Mouse (Mus musculus): Measurements from ENCODE around the gene Chac2. TPM values are rescaled to one million over a fixed set of nuclear protein-coding genes. Genes with fewer than 3 reads are reported as not detected.

The Chac2 gene
- total and polyA plus RNA-seq, 3 experiments = 5.8 to 25.9 (median 25.7) TPM

- H3K9ac ChIP-seq (ENCODE audit: low read depth, low read length) = peak overlapping the region; percentile 97
- peaks cover 9% of the 10 kb centered on the region for H3K36me3 ChIP-seq (ENCODE audit: control insufficient read depth, insufficient read depth, low read length)
- under 1% methylated on average over 31 of the region's 32 CpGs for WGBS
- DNase-seq = peak; percentile 63 to 65
- H3K4me1 ChIP-seq (ENCODE audit: control insufficient read depth, insufficient read depth, low read length) = peaks cover 2% of the 10 kb centered on the region; the same call in 1 of the 2 replicates
- H3K27ac ChIP-seq = peak overlapping the region; percentile 89
- intact Hi-C loops (cut with DNase I) = loop anchor here (2.0 to 10.0 kb wide), 3 partner anchors 33 to 921 kb away; partner anchors contain the start of genes Chac2 and Cpeb4
- no peaks in the 10 kb centered on the region for H3K79me2 ChIP-seq (replicated peaks; ENCODE audit: control insufficient read depth, insufficient read depth, low read length)
- no peak for TF ChIP-seq CTCF (IDR thresholded peaks at IDR 0.05)
- no peak for TF ChIP-seq POLR2A (IDR thresholded peaks at IDR 0.05; ENCODE audit: insufficient read depth, low read depth, low read length)
- no peak for TF ChIP-seq EP300 (IDR thresholded peaks at IDR 0.05; ENCODE audit: insufficient read depth, low read depth, low read length)
- no peaks in the 10 kb centered on the region for H3K27me3 ChIP-seq (ENCODE audit: control insufficient read depth, insufficient read depth, low read length)
- H3K4me3 ChIP-seq = peak overlapping the region; percentile 90
These were observed 32.5 kb downstream of the Chac2 start for GRCm38 (mm10) chr11:30953469-30954154.

GRCm38 (mm10) chr11:30952829-30953228, 33.3 kb downstream of the Chac2 start:
- Histone ChIP-seq H3K9ac (ENCODE audit: low read depth, low read length) (no peak overlapping the region), H3K27me3 (ENCODE audit: control insufficient read depth, insufficient read depth, low read length) (no peaks in the 10 kb centered on the region), H3K4me1 (ENCODE audit: control insufficient read depth, insufficient read depth, low read length) (peaks cover 2% of the 10 kb centered on the region; the same call in 1 of the 2 replicates), H3K4me3 (0 out of 2 replicates have a peak overlapping the region, but pooled peaks have one; percentile 90), H3K79me2 (replicated peaks; ENCODE audit: control insufficient read depth, insufficient read depth, low read length) (no peaks in the 10 kb centered on the region), H3K27ac (no peak overlapping the region), H3K36me3 (ENCODE audit: control insufficient read depth, insufficient read depth, low read length) (peaks cover 9% of the 10 kb centered on the region)
- TF ChIP-seq POLR2A (IDR thresholded peaks at IDR 0.05; ENCODE audit: insufficient read depth, low read depth, low read length) = no peak
- no peak for TF ChIP-seq EP300 (IDR thresholded peaks at IDR 0.05; ENCODE audit: insufficient read depth, low read depth, low read length)
- TF ChIP-seq CTCF (IDR thresholded peaks at IDR 0.05) = no peak
- intact Hi-C loops (cut with DNase I) = loop anchor here (5.0 to 10.0 kb wide), 2 partner anchors 684 to 922 kb away; partner anchors contain the start of gene Cpeb4
- 63% methylated on average over 5 of the region's 5 CpGs for WGBS
- no peak for DNase-seq

- Histone ChIP-seq H3K27me3 (ENCODE audit: control insufficient read depth, insufficient read depth, low read length) (no peaks in the 10 kb centered on the region), H3K36me3 (ENCODE audit: control insufficient read depth, insufficient read depth, low read length) (peaks cover 8% of the 10 kb centered on the region), H3K27ac (no peak overlapping the region), H3K79me2 (replicated peaks; ENCODE audit: control insufficient read depth, insufficient read depth, low read length) (no peaks in the 10 kb centered on the region), H3K4me3 (no peak overlapping the region), H3K4me1 (ENCODE audit: control insufficient read depth, insufficient read depth, low read length) (no peaks in the 10 kb centered on the region), H3K9ac (ENCODE audit: low read depth, low read length) (no peak overlapping the region)
- 84% methylated on average over 2 of the region's 2 CpGs for WGBS
- TF ChIP-seq CTCF (IDR thresholded peaks at IDR 0.05) = no peak
- no peak for TF ChIP-seq POLR2A (IDR thresholded peaks at IDR 0.05; ENCODE audit: insufficient read depth, low read depth, low read length)
- no peak for TF ChIP-seq EP300 (IDR thresholded peaks at IDR 0.05; ENCODE audit: insufficient read depth, low read depth, low read length)
- no peak for DNase-seq
- intact Hi-C loops (cut with DNase I) = no loop called here
These were observed 42.6 kb downstream of the Chac2 start for GRCm38 (mm10) chr11:30943522-30943921.

GRCm38 (mm10) chr11:30928498-30928897, 57.7 kb downstream of the Chac2 start:
- intact Hi-C loops (cut with DNase I) = no loop called here
- no peaks in the 10 kb centered on the region for H3K4me1 ChIP-seq (ENCODE audit: control insufficient read depth, insufficient read depth, low read length)
- no peak overlapping the region for H3K4me3 ChIP-seq
- no peak overlapping the region for H3K27ac ChIP-seq
- H3K27me3 ChIP-seq (ENCODE audit: control insufficient read depth, insufficient read depth, low read length) = no peaks in the 10 kb centered on the region
- no peaks in the 10 kb centered on the region for H3K36me3 ChIP-seq (ENCODE audit: control insufficient read depth, insufficient read depth, low read length)
- 100% methylated on average over 1 of the region's 1 CpGs for WGBS
- TF ChIP-seq CTCF (IDR thresholded peaks at IDR 0.05) = no peak
- no peak for TF ChIP-seq EP300 (IDR thresholded peaks at IDR 0.05; ENCODE audit: insufficient read depth, low read depth, low read length)
- no peak for TF ChIP-seq POLR2A (IDR thresholded peaks at IDR 0.05; ENCODE audit: insufficient read depth, low read depth, low read length)
- DNase-seq = no peak
- no peaks in the 10 kb centered on the region for H3K79me2 ChIP-seq (replicated peaks; ENCODE audit: control insufficient read depth, insufficient read depth, low read length)
- no peak overlapping the region for H3K9ac ChIP-seq (ENCODE audit: low read depth, low read length)

- no peaks in the 10 kb centered on the region for H3K4me1 ChIP-seq (ENCODE audit: control insufficient read depth, insufficient read depth, low read length)
- no peaks in the 10 kb centered on the region for H3K36me3 ChIP-seq (ENCODE audit: control insufficient read depth, insufficient read depth, low read length)
- H3K9ac ChIP-seq (ENCODE audit: low read depth, low read length) = no peak overlapping the region
- no peaks in the 10 kb centered on the region for H3K27me3 ChIP-seq (ENCODE audit: control insufficient read depth, insufficient read depth, low read length)
- TF ChIP-seq CTCF (IDR thresholded peaks at IDR 0.05) (no peak), EP300 (IDR thresholded peaks at IDR 0.05; ENCODE audit: insufficient read depth, low read depth, low read length) (no peak), POLR2A (IDR thresholded peaks at IDR 0.05; ENCODE audit: insufficient read depth, low read depth, low read length) (no peak)
- no peaks in the 10 kb centered on the region for H3K79me2 ChIP-seq (replicated peaks; ENCODE audit: control insufficient read depth, insufficient read depth, low read length)
- no peak for DNase-seq
- H3K4me3 ChIP-seq = no peak overlapping the region
- no peak overlapping the region for H3K27ac ChIP-seq
- intact Hi-C loops (cut with DNase I) = no loop called here
These were observed 58.1 kb downstream of the Chac2 start for GRCm38 (mm10) chr11:30928079-30928478.

Other genes with a start within 250 kb of the Chac2 start
- gene Psme4, start 214.6 kb downstream of the Chac2 start, total RNA-seq (2021) = 100 to 1,000 TPM; 189 to 213 TPM
- 39.1 and 97.7 TPM in 2 replicates for gene Psme4, start 214.6 kb downstream of the Chac2 start, polyA plus RNA-seq (2012; rRNA removed)
- under 1 TPM in 1 of 2 experiments, not detected in 1; 0.13 TPM for gene Gpr75, start 101.0 kb downstream of the Chac2 start, total RNA-seq (2021)
- 0.31 and 0.53 TPM in 2 replicates for gene Gpr75, start 101.0 kb downstream of the Chac2 start, polyA plus RNA-seq (2012; rRNA removed)
- gene Asb3, start 100.9 kb downstream of the Chac2 start, total RNA-seq (2021) = 1 to 10 TPM; 7.8 to 9.2 TPM
- 2.6 and 4.8 TPM in 2 replicates for gene Asb3, start 100.9 kb downstream of the Chac2 start, polyA plus RNA-seq (2012; rRNA removed)
- gene Erlec1, start 32.0 kb downstream of the Chac2 start, total RNA-seq (2021) = 10 to 100 TPM; 34.7 to 42.7 TPM
- 22.8 and 37.2 TPM in 2 replicates for gene Erlec1, start 32.0 kb downstream of the Chac2 start, polyA plus RNA-seq (2012; rRNA removed)
- gene Gm17332, start 196.1 kb upstream of the Chac2 start, total RNA-seq (2021) = not detected
- not detected in 2 replicates for gene Gm17332, start 196.1 kb upstream of the Chac2 start, polyA plus RNA-seq (2012; rRNA removed)